Mouse (Mus musculus) heart, postnatal 0 days (tissue): ENCODE measurements around the gene Ctf1.
A peak's percentile ranks its signal among the peaks of the same experiment; 100 is the strongest.

Experiments used
- CTCF ChIP-seq: IDR thresholded peaks from 2 replicates; pipeline ENCODE4 v1.5.1; 2016; ENCODE audit warnings: antibody characterized with exemption, control low read depth, low read depth
- EP300 ChIP-seq: IDR thresholded peaks from 2 replicates; pipeline ENCODE4 v1.6.1; 2016; ENCODE audit warnings: antibody characterized with exemption, low read depth

DNA sequence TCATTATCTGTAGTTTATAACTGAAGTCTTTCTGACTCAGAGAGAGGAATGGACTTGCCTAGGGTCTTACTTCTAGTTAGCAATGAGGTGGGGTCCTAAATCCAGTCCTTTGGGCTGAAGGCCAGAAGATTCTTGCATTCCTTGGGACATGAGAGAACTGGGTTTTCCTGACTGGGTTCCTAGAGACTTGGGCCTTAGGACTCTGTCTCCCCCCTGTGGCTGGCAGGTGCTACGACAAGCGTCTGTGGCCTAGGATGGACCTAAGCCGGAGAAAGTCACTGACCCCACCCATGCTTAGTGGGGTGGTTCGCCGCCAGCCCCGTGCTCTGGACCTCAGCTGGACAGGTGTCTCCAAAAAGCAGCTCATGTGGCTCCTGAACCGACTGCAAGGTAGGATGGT lies 48.5 kb downstream of the Ctf1 start:
- TF ChIP-seq CTCF: peak; percentile 89
- no peak for TF ChIP-seq EP300
